Mouse (Mus musculus) CH12.LX (cell line): ENCODE results near the gene S100z.

Source experiments
- EP300 ChIP-seq: IDR thresholded peaks from 2 replicates; pipeline ENCODE4 v1.6.1; 2011; ENCODE audit warnings: low read length, improper control_type of control experiment
- ETS1 ChIP-seq: conservative IDR thresholded peaks from 2 replicates; pipeline ENCODE4 v1.6.1; 2012; ENCODE audit warnings: low read depth, mild to moderate bottlenecking, inconsistent platforms, low read length, improper control_type of control experiment, moderate library complexity
- POLR2A ChIP-seq: IDR thresholded peaks from 2 replicates; pipeline ENCODE4 v1.6.1; 2011; ENCODE audit warnings: low read depth, mild to moderate bottlenecking, improper control_type of control experiment, low read length

DNA sequence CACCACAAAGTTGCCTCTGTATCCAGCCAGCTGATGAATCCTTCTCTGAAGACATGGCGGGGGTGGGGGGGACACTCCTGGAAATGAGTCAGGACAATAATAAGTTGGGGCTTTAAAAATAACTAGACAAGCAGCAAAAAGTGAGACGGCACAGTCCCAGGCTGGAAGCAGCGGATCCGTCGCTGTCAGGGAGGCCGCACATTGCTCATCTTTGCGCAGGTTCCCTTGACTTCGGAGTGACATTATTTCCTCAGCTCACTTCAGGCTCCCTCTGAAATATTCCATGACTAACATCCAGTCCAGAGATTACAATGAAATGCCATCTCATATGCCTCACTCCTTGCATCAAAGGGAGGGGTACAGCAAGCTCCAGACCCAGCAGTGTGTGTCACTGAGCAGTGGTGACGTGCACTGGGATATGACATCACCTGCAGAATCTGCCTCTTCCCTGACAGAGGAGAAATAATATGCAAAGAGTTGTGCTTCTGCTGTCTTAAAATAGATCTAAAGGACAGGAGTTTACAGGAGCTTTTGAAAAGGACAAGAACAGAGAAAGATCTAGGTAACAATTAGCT lies 27.8 kb downstream of the S100z start:
- no peak for TF ChIP-seq POLR2A
- no peak for TF ChIP-seq EP300
- TF ChIP-seq ETS1, result no peak
